Mouse (Mus musculus) megakaryocyte, adult 5-6 weeks (primary cell): Measurements from ENCODE around the gene Lhpp. TPM values are rescaled to one million over a fixed set of nuclear protein-coding genes. Genes with fewer than 3 reads are reported as not detected.

ENCODE experiments used
- ATAC-seq: 2 replicates; pipeline ENCODE4 v1.8.0; 2016; ENCODE audit warnings: mild to moderate bottlenecking, inconsistent platforms; ENCODE audit not compliant: poor library complexity, severe bottlenecking
- total RNA-seq, 2 experiments: library from RNA; stranded (forward) in 1 of 2; stranded (reverse) in 1 of 2; fragments of 153-499, 151-499 nt in 1 of 2; fragments of 221-1000, 200-1000 nt in 1 of 2; gene quantifications; 2 replicates each; pipeline versions ENCODE4 v1.2.3 to v1.2.4; 2015 to 2017

Lhpp gene
- total RNA-seq, 2 experiments from 2014 or later = 5.8 to 6.9 TPM

GRCm38 (mm10) chr7:132597251-132598041, 13.0 kb upstream of the Lhpp start:
- no peak for ATAC-seq

GRCm38 (mm10) chr7:132599071-132599975, 11.1 kb upstream of the Lhpp start, which contains the start of gene Nkx1-2:
Gene Nkx1-2, minus strand, starts transcription at chr7:132599637.
- ATAC-seq = no peak

- no peak for ATAC-seq
These were observed 10.4 kb upstream of the Lhpp start for GRCm38 (mm10) chr7:132600026-132600425.

GRCm38 (mm10) chr7:132600926-132601325, 9.5 kb upstream of the Lhpp start:
- no peak for ATAC-seq

GRCm38 (mm10) chr7:132604720-132605119, 5.7 kb upstream of the Lhpp start:
- ATAC-seq = no peak

- ATAC-seq = no peak
These were observed 4.7 kb upstream of the Lhpp start for GRCm38 (mm10) chr7:132605689-132606088.

GRCm38 (mm10) chr7:132608316-132609020, 2.0 kb upstream of the Lhpp start:
- ATAC-seq = no peak

- ATAC-seq = no peak
These were observed 1.1 kb downstream of the Lhpp start for GRCm38 (mm10) chr7:132611530-132611929.

GRCm38 (mm10) chr7:132615346-132615745, 4.9 kb downstream of the Lhpp start:
- no peak for ATAC-seq

GRCm38 (mm10) chr7:132616391-132616790, 6.0 kb downstream of the Lhpp start:
- no peak for ATAC-seq

- ATAC-seq = no peak
These were observed 6.7 kb downstream of the Lhpp start for GRCm38 (mm10) chr7:132617021-132617564.

GRCm38 (mm10) chr7:132619549-132619948, 9.1 kb downstream of the Lhpp start:
- ATAC-seq = no peak

GRCm38 (mm10) chr7:132619975-132620918, 9.8 kb downstream of the Lhpp start:
- ATAC-seq = 0 out of 2 replicates have a peak, but pooled peaks have one; percentile 38

- ATAC-seq = no peak
These were observed 13.7 kb downstream of the Lhpp start for GRCm38 (mm10) chr7:132624161-132624560.

- ATAC-seq = no peak
These were observed 15.7 kb downstream of the Lhpp start for GRCm38 (mm10) chr7:132626174-132626573.

- ATAC-seq = no peak
These were observed 17.0 kb downstream of the Lhpp start for GRCm38 (mm10) chr7:132627448-132627847.

- no peak for ATAC-seq
These were observed 20.9 kb downstream of the Lhpp start for GRCm38 (mm10) chr7:132631313-132631712.

GRCm38 (mm10) chr7:132637292-132637691, 26.9 kb downstream of the Lhpp start:
- no peak for ATAC-seq

GRCm38 (mm10) chr7:132638446-132639087, 28.1 kb downstream of the Lhpp start:
- ATAC-seq = peak; percentile 81
